Mouse (Mus musculus) liver, adult 2 months (tissue): Measurements from ENCODE around the gene Gramd1b. TPM values are rescaled to one million over a fixed set of nuclear protein-coding genes. Genes with fewer than 3 reads are reported as not detected.

ENCODE experiments used
- DNase-seq: peaks from one replicate; pipeline ENCODE4 v3.0.0-alpha.2; 2011; ENCODE audit warnings: low read depth, low spot score; ENCODE audit errors: extremely low read depth
- H3K27ac ChIP-seq: fragments of 200-500 bp; replicated peaks from 2 replicates; pipeline ENCODE4 v1.5.1; 2012; ENCODE audit warnings: low read depth, mild to moderate bottlenecking, control low read depth, inconsistent platforms, low read length; ENCODE audit not compliant: insufficient read depth
- H3K27me3 ChIP-seq: fragments of 200-500 bp; 2 replicates; pipeline ENCODE4 v1.6.1; 2012; ENCODE audit warnings: mild to moderate bottlenecking, moderate library complexity, low read length, inconsistent platforms; ENCODE audit not compliant: control insufficient read depth, insufficient read depth
- H3K36me3 ChIP-seq: fragments of 200-500 bp; 2 replicates; pipeline ENCODE4 v1.6.1; 2012; ENCODE audit warnings: low read length, inconsistent platforms; ENCODE audit not compliant: control insufficient read depth, insufficient read depth
- H3K4me1 ChIP-seq: fragments of 200-500 bp; 2 replicates; pipeline ENCODE4 v1.6.1; 2011; ENCODE audit warnings: low read length; ENCODE audit not compliant: control insufficient read depth, insufficient read depth
- H3K4me3 ChIP-seq: fragments of 200-500 bp; 2 replicates; pipeline ENCODE4 v1.5.1; 2011; ENCODE audit warnings: low read depth, mild to moderate bottlenecking, control low read depth, low read length, moderate library complexity; ENCODE audit not compliant: insufficient read depth
- H3K79me2 ChIP-seq: fragments of 200-500 bp; 2 replicates; pipeline ENCODE4 v1.6.1; 2012; ENCODE audit warnings: inconsistent platforms, mild to moderate bottlenecking, low read length, moderate library complexity; ENCODE audit not compliant: control insufficient read depth, insufficient read depth
- H3K9ac ChIP-seq: fragments of 200-500 bp; 2 replicates; pipeline ENCODE4 v1.6.1; 2012; ENCODE audit warnings: low read depth, mild to moderate bottlenecking, control low read depth, inconsistent platforms, low read length
- CTCF ChIP-seq: fragments of 200-500 bp; IDR thresholded peaks from 2 replicates; pipeline ENCODE4 v1.5.1; 2011; ENCODE audit warnings: low read depth, low read length, control low read depth
- POLR2A ChIP-seq: fragments of 200-500 bp; IDR thresholded peaks from 2 replicates; pipeline ENCODE4 v1.6.1; 2011; ENCODE audit warnings: low read length, control low read depth; ENCODE audit not compliant: insufficient read depth; ENCODE audit errors: extremely low read depth
- WGBS: fragments of 180-500 bp; shearing (Covaris S2); methylation state at CpG from one replicate; pipeline ENCODE4 v1.1.7; 2018; 5-methylcytosine and 5-hydroxymethylcytosine counted together
- polyA plus RNA-seq: library from polyadenylated mRNA; depleted of rRNA; stranded (reverse); fragments of >200 nt; gene quantifications from 2 replicates; pipeline ENCODE4 v1.2.3, GENCODE M21; 2012
- total RNA-seq: library from RNA; depleted of rRNA; stranded (reverse); fragments of >200 nt; gene quantifications from 2 replicates; pipeline ENCODE4 v1.2.3, GENCODE M21; 2014

Gene Gramd1b
- total and polyA plus RNA-seq, 2 experiments: 1.2 to 2.0 TPM

DNA sequence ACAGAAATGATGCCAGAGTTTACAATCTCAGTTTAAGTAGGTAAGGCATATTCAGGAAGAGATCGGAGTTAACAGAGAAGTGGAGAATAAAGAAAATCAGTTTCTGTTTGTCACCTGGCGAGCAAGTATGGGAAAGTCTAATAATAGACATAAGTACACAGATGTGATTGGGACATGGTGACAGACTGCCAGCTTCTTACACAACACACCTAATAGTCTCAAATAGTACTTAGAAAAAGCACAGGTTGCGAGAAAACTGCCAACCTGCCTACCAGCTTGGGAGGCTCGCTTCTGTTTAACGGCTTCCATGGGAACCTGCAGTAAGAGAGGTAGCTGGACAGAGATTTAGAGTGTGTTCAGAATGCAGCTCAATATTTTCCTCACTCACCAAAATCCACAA is 112.4 kb downstream of the Gramd1b start:
- TF ChIP-seq CTCF (no peak), POLR2A (no peak)
- Histone ChIP-seq H3K27me3 (peaks cover 4% of the 10 kb centered on the region; the same call in 1 of the 2 replicates), H3K4me3 (no peak overlapping the region), H3K27ac (no peak overlapping the region), H3K9ac (no peak overlapping the region), H3K79me2 (no peaks in the 10 kb centered on the region), H3K4me1 (peaks cover 12% of the 10 kb centered on the region), H3K36me3 (no peaks in the 10 kb centered on the region)
- 19% methylated on average over 5 of the region's 5 CpGs for WGBS
- peak; percentile 96 for DNase-seq

DNA sequence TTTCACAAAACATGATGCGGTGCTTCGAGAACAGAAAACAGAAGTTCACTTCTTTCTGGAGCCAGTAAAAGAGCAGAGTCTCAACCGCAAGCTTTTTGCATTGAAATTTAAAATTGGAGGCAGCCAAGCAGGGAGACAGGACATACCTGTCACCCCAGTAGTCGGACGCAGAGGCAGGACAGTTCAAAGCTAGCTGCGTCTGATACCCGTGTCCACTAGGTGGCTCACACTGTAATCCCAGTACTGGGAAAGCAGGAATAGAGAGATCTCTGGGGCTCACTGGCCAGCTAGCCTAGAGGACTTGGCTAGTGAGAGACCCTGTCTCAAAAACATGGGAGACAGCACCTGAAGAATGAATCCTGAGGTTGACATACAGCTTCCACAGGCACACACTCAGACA is 115.0 kb downstream of the Gramd1b start:
- H3K4me3 ChIP-seq: no peak overlapping the region
- no peak for DNase-seq
- H3K4me1 ChIP-seq: peaks cover 12% of the 10 kb centered on the region
- H3K36me3 ChIP-seq: no peaks in the 10 kb centered on the region
- H3K9ac ChIP-seq: no peak overlapping the region
- no peak for TF ChIP-seq POLR2A
- peak; percentile 42 for TF ChIP-seq CTCF
- H3K27ac ChIP-seq: no peak overlapping the region
- H3K27me3 ChIP-seq: peaks cover 4% of the 10 kb centered on the region; the same call in 1 of the 2 replicates
- 87% methylated on average over 7 of the region's 7 CpGs for WGBS
- H3K79me2 ChIP-seq: no peaks in the 10 kb centered on the region

DNA sequence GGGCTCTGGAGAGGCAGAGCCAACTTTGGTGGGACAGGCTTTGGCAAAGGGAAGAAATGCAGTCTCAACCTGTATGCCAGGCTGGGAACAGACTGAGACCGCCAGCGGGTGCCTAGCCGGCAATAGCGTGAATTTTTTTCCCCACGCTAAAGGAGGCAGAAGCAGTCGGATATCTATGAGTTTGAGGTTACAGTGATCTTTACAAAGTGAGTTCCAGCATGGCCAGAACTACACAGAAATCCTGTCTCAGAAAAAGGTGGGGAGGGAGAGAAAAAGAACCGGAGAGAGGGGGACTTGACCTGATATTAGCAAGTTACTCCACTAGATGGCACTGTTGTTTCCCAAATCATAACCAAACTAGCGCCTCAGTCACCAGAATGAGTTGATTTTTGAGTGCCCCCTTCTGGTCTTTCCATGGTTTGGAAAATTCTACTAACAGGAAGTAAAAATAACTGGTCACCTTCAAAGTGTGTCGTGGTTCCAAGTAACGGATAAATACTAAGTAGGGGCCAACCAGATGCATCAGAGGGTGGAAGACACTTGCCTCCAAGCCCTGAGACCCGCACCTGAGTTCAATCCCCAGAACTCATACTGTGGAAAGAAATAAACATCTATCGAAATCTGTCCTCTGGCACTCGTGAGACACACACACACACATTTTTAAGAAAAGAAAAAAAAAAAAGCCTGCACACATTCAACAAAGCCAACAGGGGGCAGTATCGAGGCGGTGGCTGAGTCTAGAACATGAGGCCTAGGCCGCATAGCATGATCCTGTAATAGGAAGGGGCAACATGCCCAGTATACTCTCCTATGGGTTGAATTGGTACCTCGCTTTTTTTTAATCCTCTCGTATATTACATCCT is 116.0 kb downstream of the Gramd1b start:
- peaks cover 4% of the 10 kb centered on the region; the same call in 1 of the 2 replicates for H3K27me3 ChIP-seq
- H3K36me3 ChIP-seq: no peaks in the 10 kb centered on the region
- WGBS: 39% methylated on average over 18 of the region's 18 CpGs
- TF ChIP-seq CTCF (peak; percentile 57), POLR2A (no peak)
- H3K79me2 ChIP-seq: no peaks in the 10 kb centered on the region
- H3K4me3 ChIP-seq: peak overlapping the region; percentile 57
- H3K9ac ChIP-seq: peak overlapping the region; percentile 54
- peaks cover 12% of the 10 kb centered on the region for H3K4me1 ChIP-seq
- no peak overlapping the region for H3K27ac ChIP-seq
- DNase-seq: peak; percentile 69

DNA sequence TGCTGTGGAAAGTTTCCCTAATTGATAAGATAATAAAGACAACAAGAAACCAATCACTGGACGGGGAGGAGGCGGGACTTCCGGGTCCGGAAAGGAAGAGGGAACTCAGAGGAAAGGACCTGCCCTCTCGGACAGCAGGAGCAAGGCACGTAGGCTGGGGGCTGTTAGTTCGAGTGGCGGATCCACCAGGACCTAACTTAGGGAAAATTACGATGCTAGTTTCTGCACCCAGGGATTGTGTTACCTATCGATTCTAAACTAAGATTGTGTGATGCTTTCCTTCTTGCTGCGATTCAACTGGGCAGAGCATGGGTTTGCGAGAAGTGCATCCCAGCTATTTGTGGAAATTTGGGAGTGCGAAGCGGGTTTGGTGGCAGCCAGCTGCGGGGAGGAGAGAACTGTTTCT is 116.7 kb downstream of the Gramd1b start:
- H3K27ac ChIP-seq: no peak overlapping the region
- no peaks in the 10 kb centered on the region for H3K36me3 ChIP-seq
- peak overlapping the region; percentile 57 for H3K4me3 ChIP-seq
- H3K9ac ChIP-seq: peak overlapping the region; percentile 54
- no peaks in the 10 kb centered on the region for H3K79me2 ChIP-seq
- peaks cover 4% of the 10 kb centered on the region; the same call in 1 of the 2 replicates for H3K27me3 ChIP-seq
- WGBS: 15% methylated on average over 15 of the region's 15 CpGs
- TF ChIP-seq POLR2A: no peak
- no peak for TF ChIP-seq CTCF
- DNase-seq: peak; percentile 46
- H3K4me1 ChIP-seq: peaks cover 12% of the 10 kb centered on the region

DNA sequence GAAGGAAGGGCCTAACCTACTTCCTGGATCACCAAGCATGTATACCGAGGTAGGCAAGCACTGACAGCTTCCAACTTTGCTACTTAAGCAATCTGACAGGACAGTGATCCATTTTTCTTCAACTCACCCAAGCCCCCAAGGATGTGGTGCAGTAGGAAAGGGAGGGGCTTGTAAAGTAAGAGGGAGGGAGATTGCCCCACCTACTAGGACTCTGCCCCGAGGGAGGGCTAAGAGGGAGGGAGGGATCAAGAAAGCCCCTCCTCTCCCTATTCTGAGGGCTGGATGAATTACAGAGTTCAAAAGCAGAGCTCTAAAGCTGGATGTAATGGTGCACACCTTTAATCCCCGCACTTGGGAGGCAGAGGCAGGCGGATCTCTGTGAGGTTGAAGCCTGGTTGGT is 117.6 kb downstream of the Gramd1b start:
- Histone ChIP-seq H3K4me1 (peaks cover 7% of the 10 kb centered on the region), H3K27ac (no peak overlapping the region), H3K27me3 (peaks cover 4% of the 10 kb centered on the region; the same call in 1 of the 2 replicates), H3K4me3 (no peak overlapping the region), H3K79me2 (no peaks in the 10 kb centered on the region), H3K36me3 (no peaks in the 10 kb centered on the region), H3K9ac (no peak overlapping the region)
- TF ChIP-seq POLR2A (no peak), CTCF (no peak)
- 77% methylated on average over 4 of the region's 4 CpGs for WGBS
- no peak for DNase-seq

DNA sequence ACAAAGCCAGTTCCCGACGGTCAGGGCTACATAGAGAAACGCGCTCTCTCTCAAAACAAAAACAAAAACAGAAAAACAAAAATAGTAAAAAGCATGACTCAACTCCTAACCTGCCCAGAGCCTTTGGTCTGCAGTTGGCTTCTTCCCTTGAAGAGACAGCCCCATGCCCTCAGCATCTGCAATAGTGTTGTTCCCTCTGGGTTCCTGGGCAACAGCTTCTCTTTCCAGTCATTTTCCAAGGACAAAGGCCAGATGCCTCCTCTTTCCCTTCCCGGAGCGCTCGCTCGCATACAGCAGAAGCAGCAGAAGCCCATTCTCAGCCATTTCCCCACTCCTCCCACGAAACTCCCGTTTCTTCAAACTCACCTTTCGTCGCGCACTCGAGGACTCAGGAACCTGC is 118.3 kb downstream of the Gramd1b start:
- H3K27me3 ChIP-seq: peaks cover 4% of the 10 kb centered on the region; the same call in 1 of the 2 replicates
- TF ChIP-seq CTCF (no peak), POLR2A (no peak)
- no peak for DNase-seq
- H3K4me3 ChIP-seq: no peak overlapping the region
- H3K4me1 ChIP-seq: peaks cover 3% of the 10 kb centered on the region
- WGBS: 91% methylated on average over 14 of the region's 14 CpGs
- no peaks in the 10 kb centered on the region for H3K79me2 ChIP-seq
- H3K9ac ChIP-seq: no peak overlapping the region
- H3K27ac ChIP-seq: no peak overlapping the region
- H3K36me3 ChIP-seq: no peaks in the 10 kb centered on the region
